Mouse (Mus musculus): ENCODE measurements around the gene Best1. TPM values are rescaled to one million over a fixed set of nuclear protein-coding genes. Genes with fewer than 3 reads are reported as not detected.
A peak's percentile ranks its signal among the peaks of the same experiment; 100 is the strongest.

The Best1 gene
- total RNA-seq, 2 experiments from 2014 or later: not detected

DNA sequence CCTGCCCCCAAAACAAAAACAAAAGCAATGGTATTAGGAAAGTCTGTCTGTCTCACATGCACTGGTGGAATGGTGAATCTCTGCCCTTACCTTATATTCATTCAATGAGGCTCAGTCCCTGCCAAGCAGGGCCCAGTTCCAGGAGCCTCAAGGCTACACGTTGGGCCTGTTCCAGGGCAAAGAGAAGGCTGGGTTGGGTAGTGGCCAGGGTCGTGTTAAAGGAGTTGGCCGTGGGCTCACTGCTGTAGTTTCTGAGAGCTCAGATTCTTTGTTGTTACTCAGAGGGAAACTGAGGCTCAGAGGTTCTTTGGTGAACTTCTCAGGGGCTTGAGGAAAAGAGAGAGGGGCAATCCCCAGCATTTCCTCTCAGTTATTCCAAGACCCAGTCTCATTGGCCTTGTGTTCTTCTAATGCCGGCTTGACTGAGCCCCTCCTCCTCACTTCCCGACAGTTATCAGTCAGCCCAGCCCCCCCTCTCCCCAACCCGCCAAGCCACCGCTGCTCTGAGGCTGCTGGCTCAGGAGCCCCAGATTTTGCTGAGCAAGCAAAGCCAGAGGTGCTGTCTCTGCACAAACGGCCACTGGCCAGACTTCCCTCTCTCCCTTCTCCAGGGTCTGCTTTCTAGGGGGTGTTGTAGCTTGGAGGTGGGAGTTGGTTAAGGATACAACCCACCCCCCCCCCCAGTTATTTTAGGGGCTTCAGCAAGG lies 23.9 kb upstream of the Best1 start:
- ATAC-seq (replicated peaks; ENCODE audit: low FRiP score, low TSS enrichment, poor library complexity, severe bottlenecking): no peak

DNA sequence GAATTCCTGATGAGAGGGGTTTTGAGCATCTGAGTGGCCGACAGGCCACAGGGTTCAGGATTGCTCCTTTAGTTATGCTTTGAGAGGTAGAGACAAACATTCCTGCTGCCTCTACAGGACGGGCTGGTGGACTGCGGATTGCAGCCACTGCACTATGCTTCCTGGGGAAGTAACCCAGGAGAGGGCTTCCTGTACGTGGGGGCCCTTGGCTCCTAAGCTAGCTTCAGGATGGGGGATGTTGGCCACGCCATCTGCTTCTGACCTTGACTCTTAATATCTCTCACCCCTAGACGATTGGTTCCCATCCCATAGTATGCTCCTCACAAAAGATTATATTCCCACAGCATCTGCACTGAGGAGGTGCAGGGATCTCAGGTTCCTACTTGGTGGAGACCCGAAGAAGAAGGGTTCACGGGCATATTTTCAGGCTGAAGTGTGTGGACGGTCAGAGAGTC lies 21.9 kb upstream of the Best1 start:
- ATAC-seq (replicated peaks; ENCODE audit: low FRiP score, low TSS enrichment, poor library complexity, severe bottlenecking): no peak

DNA sequence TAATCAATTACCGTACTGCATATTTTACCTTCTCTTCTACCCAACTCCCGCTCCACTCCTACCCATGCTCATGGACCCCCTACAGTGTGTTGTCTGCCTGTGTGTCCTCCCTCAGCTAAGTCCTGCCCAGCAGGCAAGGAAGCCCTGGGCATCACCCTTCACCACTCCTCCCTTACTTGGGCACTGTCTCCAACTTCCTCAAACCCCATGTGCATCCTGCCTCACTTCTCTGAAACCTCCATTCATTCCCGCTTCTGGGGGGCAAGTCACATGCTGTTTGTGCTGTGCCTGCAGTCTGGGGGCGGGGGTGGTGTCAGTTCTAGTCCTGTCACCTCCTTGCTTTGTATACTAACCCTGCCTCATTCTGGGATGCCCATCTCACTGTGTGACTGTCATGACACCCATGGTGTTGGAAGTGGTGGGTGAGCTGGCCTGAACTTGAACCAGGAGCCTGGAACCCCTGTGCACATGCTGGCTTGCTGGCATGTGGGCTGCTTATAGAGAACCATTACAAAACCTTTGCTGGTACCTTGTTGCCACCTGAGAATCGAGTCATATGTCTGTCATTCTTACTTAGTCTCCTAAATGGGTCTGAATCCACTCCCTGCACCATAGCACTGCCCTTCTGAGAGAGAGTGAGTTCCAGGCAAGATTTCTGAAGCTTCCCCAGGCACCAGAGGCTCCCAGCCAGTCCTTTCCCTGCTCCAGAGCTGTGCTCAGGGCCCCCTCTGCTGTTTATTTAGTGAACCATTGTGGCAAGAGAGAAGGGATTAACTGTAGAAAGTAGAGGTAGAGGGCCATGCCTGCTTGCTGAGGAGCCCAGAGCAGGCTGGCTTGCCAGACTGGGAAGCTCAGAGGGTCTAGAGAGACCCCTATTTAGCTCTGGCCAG lies 21.2 kb upstream of the Best1 start:
- no peak for ATAC-seq (replicated peaks; ENCODE audit: low FRiP score, low TSS enrichment, poor library complexity, severe bottlenecking)

DNA sequence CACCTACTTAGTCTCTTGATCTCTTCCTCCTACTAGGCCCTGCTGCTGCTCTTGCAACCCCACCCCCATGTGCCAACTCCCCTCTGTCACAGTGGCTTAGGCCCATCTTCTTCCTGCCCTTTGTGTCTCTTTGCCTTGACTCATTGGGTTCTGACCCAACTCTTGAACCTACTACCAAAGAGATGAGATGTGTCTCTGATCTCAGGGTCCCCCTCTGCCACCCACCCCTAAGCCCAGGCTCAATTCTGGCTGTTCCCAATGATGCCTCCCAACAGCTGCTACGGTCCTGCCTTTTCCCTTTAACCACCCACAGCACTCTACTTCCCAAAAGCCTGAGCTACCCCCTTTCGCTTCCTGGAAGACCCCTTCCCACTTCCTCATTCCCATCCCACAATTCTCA lies 20.5 kb upstream of the Best1 start:
- ATAC-seq (replicated peaks; ENCODE audit: low FRiP score, low TSS enrichment, poor library complexity, severe bottlenecking): no peak

DNA sequence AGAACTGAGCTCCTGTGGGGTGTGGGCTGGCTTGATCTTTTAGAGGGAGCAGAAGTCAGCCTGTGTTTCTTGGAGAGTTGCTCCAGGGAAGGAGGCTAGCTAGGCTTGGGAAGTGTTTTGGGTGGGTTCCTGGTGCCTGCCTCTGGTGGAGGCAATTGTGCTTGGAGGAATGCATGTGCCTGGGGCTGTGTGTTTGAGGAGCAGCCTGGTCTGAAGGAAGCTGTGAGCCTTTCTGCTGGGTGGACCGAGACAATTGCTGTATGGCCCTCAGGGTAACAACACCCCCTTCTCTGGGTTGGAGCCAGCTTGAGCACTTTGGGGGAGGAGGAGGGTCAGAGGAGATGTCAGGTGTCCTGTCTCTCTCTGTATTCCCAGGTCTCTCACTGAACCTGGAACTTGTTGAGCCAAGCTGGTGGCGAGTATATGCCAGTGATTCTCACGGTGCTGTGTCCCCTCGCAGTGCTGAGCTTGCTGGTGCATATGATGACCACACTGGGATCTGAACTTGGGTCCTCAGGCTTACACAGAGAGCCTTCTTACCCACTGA lies 17.9 kb upstream of the Best1 start:
- ATAC-seq (replicated peaks; ENCODE audit: low FRiP score, low TSS enrichment, poor library complexity, severe bottlenecking): no peak

DNA sequence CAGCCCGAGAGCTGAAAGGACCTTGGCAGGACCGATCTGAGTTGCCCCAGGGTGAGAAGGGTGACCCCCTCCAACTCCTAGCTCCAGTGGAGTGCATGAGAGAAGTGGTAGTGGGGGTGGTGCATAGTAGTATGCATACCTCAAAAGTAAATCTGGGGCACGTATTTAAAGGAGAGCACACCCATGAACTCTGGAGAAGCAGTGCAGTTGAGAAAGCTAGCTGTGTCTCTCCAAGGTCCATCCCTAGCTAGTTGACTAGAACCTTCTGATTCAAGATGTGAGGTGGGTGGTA lies 17.0 kb upstream of the Best1 start:
- no peak for ATAC-seq (replicated peaks; ENCODE audit: low FRiP score, low TSS enrichment, poor library complexity, severe bottlenecking)

GRCm38 (mm10) chr19:10017637-10018526 lies 16.4 kb upstream of the Best1 start:
- ATAC-seq (replicated peaks; ENCODE audit: low FRiP score, low TSS enrichment, poor library complexity, severe bottlenecking): peak; percentile 73

GRCm38 (mm10) chr19:10016151-10016550 lies 14.7 kb upstream of the Best1 start:
- no peak for ATAC-seq (replicated peaks; ENCODE audit: low FRiP score, low TSS enrichment, poor library complexity, severe bottlenecking)

DNA sequence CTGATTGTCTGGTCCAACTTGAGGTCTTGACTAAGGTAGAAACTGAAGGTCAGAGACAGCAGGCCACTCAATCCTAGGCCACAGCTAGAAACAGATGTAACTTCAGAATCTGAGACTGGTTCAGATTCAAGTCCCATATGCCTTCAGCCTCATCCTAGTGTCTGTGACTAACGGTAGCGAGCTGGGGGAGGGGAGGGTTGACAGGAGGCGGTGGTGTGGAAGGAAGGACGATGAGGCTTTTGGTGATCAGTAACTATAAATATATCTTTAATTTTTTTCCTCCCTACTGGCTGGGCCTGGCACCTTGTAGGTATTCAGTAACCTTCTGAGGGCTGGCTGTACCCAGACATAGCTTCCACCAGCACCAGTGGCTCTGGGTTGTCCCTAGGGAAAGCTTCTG lies 14.0 kb upstream of the Best1 start:
- no peak for ATAC-seq (replicated peaks; ENCODE audit: low FRiP score, low TSS enrichment, poor library complexity, severe bottlenecking)

DNA sequence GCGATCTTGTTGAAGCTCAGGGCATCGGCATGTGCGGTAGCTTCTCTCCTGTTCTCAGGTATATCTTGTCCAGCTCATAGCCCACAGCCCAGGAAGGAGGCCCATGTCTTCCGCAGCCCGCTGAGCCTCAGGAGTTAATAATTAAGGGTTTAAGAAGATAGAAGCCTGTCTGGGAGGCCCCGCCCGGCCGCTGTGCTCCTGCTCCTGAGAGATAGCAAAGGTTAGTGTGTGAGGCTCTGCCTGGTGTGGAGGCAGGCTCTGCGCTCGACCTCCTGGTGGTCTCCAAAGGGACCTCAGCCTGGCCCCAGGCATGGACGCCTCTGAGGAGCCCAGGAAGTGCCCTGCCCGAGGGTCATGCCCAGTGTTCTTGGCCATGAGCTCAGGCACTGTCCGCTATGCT lies 13.4 kb upstream of the Best1 start:
- ATAC-seq (replicated peaks; ENCODE audit: low FRiP score, low TSS enrichment, poor library complexity, severe bottlenecking): peak; percentile 88

GRCm38 (mm10) chr19:10013913-10014312 lies 12.5 kb upstream of the Best1 start:
- ATAC-seq (replicated peaks; ENCODE audit: low FRiP score, low TSS enrichment, poor library complexity, severe bottlenecking): no peak

GRCm38 (mm10) chr19:10013348-10013747 lies 11.9 kb upstream of the Best1 start:
- ATAC-seq (replicated peaks; ENCODE audit: low FRiP score, low TSS enrichment, poor library complexity, severe bottlenecking): no peak

DNA sequence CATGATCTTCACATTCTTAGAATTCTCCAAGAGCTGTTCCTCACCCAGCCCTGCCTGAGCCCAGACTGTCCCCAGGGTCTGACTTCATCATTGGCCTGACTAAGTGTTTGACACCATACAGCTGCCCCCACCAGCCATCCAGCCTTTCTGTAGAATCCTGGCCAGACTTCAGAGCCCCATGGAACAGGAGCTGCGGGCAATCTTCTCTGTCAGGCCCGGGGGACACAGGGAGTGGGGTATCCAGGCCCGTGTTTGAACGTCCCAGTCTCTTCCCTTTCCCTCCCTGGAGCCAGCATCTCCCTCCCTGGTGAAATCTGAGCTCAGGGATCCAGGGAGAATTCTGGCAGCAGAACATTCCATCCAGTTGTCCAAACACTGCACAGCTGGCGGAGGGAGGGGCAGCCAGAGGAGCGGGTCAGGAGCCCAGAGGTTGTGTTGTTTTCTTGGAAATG lies 11.4 kb upstream of the Best1 start:
- no peak for ATAC-seq (replicated peaks; ENCODE audit: low FRiP score, low TSS enrichment, poor library complexity, severe bottlenecking)

DNA sequence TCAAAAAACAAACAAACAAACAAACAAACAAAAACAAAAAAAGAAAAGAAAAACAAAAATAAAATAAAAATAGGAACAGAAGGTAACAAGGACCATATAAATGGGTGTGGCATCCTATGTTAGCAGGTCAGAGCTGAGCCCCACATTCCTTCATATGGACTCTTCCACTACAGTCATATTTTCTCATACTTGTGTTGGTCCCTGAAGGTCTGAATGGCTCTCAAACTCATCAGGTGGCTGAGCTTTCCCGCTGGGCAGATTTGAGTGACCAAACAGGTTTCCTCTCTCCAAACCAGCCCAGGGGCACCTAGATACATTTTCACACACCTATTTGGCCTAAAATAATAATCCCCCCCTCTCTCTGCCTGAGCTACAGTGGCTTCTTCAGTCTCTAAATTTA lies 10.0 kb upstream of the Best1 start:
- ATAC-seq (replicated peaks; ENCODE audit: low FRiP score, low TSS enrichment, poor library complexity, severe bottlenecking): no peak

- no peak for ATAC-seq (replicated peaks; ENCODE audit: low FRiP score, low TSS enrichment, poor library complexity, severe bottlenecking)
Measured at GRCm38 (mm10) chr19:10003696-10004095, 2.3 kb upstream of the Best1 start.

DNA sequence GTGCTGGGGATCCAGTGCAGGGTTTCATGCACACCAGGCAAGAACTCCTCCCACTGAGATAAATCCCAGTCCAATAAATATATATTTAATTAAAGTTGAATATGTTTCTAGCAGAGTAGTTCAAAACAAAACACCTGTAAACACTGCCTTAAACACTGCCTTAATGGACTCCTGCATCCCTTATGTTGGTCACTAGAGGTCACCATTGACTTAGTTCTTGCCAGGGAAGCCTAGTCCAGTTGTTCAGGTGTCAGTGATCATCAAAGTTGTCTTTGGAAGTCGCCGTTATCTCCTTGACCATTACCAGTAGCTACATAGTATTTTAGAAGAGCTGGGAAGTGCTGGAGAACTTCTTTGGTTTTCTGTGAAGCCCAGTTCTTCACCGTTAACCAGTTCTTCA lies 1.1 kb downstream of the Best1 start:
- peak; percentile 62 for ATAC-seq (replicated peaks; ENCODE audit: low FRiP score, low TSS enrichment, poor library complexity, severe bottlenecking)

GRCm38 (mm10) chr19:9998736-9999486 lies 2.5 kb downstream of the Best1 start:
- no peak for ATAC-seq (replicated peaks; ENCODE audit: low FRiP score, low TSS enrichment, poor library complexity, severe bottlenecking)

DNA sequence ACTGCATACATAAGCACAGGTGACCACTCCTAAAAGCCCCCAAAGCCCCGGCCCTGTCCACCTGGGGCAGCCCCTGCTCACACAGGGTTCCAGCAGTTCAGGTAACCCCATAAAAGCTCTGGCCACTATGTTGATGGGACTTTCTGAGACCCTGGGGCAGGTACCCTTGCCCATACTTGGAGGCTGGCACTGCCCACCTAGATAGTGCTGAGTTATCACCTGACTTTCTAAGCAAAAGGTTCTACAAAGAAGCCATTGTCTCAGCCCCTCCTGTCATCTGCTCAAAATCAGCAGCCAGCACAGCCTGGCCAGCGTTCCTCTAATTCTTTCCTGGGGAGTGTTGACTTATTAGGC lies 3.4 kb downstream of the Best1 start:
- ATAC-seq (replicated peaks; ENCODE audit: low FRiP score, low TSS enrichment, poor library complexity, severe bottlenecking): no peak

All from megakaryocyte-erythroid progenitor cell, adult 5-6 weeks (primary cell).